Mouse (Mus musculus) mouse embryonic stem cell (cell line): Measurements from ENCODE around the gene Chpt1.
"Not testable (repeated sequence)": the region's sequence is repeated elsewhere in the genome, so short reads cannot be mapped to it uniquely, and the experiment has no call there.

Experiments
- in situ Hi-C, 2 experiments: fragments of 300-500 bp; cut with MboI; formaldehyde crosslinking; loops; 1 replicate in 1 of 2; 3 replicates in 1 of 2; pipeline ENCODE4 v1.14.3; 2019 to 2020; ENCODE audit warnings: low sequenced_read_pairs in 2 of 2, low pct_unique_long_range_greater_than_20kb in 1 of 2, mixed read lengths in 1 of 2; ENCODE audit not compliant: unreplicated experiment in 1 of 2

Chpt1 gene

GRCm38 (mm10) chr10:88501370-88501769 lies 2.5 kb downstream of the Chpt1 start:
- in situ Hi-C loops, result no loop called here

- in situ Hi-C loops, result no loop called here
These were observed 3.9 kb downstream of the Chpt1 start for GRCm38 (mm10) chr10:88499993-88500392.

- in situ Hi-C loops, result no loop called here
These were observed 6.9 kb downstream of the Chpt1 start for GRCm38 (mm10) chr10:88496864-88497564.

GRCm38 (mm10) chr10:88494959-88495587 lies 8.8 kb downstream of the Chpt1 start:
- in situ Hi-C loops, result no loop called here

GRCm38 (mm10) chr10:88492658-88493057 lies 11.2 kb downstream of the Chpt1 start:
- in situ Hi-C loops, result no loop called here

DNA sequence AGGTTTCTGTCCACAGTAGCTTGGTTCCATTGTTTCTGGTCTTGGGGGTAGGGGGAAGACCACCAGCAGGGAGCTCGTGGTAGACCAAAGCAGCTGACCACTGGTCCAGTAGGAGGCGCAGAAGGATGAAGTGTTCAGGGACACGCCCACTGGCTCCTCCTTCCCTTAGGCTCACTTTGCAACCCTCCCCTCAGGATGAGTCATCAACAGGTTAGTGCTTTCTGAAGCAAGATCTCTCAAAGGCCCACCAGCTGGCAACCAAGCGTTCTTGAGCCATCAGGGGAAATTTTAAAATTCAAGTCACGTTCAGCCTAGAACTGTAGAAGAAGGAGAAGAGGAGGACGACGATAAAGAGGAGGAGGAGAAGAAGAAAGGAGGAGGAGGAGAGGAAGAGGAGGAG lies 12.2 kb downstream of the Chpt1 start:
- in situ Hi-C loops, result no loop called here

GRCm38 (mm10) chr10:88488629-88489028 lies 15.2 kb downstream of the Chpt1 start:
- in situ Hi-C loops, result no loop called here

DNA sequence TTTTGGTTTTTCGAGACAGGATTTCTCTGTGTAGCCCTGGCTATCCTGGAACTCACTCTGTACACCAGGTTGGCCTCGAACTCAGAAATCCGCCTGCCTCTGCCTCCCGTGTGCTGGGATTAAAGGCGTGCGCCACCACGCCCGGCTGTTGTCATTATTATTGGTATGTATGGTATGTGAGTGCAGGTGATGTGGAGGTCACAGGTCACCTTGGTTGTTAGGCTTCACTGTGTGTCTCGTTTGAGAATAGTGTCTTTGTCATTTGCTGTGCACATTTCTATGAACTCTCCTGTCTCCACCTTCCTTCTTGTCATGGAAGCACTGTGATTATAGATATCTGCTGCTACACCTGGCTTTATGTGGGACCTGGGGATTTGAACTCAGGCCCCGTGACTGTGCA lies 21.0 kb downstream of the Chpt1 start:
- in situ Hi-C loops, result not testable (repeated sequence)

DNA sequence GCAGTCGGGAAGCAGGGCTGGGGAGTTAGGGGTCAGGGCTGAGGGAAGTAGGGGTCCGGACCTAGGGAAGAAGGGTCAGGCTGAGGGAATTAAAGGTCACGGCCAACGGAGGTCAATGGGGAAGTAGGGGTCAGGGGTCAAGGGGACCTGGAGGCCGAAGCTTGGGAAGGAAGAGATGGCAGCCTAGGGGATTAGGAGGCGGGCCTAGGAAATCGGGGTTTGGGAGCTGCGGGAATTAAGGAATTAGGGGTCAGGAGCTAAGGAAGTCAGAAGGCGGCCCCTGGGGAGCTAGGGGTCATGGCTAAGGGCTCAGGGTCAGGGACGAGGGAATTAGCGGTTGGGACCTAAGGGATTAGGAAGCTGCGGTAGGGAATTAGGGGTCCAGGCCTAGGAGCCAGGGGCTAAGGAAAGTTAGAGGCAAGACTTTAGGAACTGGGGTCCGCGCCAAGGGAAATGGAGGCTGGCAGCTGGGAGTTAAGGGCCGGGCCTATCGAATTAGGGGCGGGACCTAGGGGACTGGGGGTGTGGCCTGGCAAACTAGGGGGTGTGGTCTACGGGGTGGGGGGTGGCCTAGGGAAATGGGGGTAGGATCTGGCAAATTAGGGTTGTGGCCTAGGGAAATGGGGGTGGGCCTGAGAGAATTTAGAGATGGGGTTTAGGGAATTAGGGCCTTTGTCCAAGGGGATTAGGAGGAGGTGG lies 43.6 kb downstream of the Chpt1 start:
- in situ Hi-C loops, result no loop called here

- in situ Hi-C loops, result no loop called here
These were observed 44.3 kb downstream of the Chpt1 start, which contains the start of gene Sycp3 for GRCm38 (mm10) chr10:88459502-88459992. Sycp3 (plus strand) TSS chr10:88459569.

- in situ Hi-C loops, result no loop called here
These were observed 46.1 kb downstream of the Chpt1 start for GRCm38 (mm10) chr10:88457816-88458215.

DNA sequence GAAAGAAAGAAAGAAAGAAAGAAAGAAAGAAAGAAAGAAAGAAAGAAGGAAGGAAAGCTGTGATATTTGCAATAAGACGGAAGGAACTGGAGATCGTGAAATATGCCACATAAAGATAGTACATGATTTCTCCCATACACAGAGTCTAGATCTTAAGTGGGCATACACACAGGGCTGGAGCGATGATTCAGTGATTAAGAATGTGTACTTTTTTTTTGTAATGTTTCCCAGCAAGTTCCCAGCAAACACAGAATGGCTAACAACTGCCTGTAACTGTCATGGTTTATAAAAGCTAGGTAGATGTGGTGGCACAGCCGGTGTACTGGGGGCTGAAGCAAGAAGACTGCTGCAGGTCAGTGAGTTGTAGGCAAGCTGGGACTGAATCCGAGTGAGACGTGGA lies 51.9 kb downstream of the Chpt1 start:
- in situ Hi-C loops, result no loop called here

DNA sequence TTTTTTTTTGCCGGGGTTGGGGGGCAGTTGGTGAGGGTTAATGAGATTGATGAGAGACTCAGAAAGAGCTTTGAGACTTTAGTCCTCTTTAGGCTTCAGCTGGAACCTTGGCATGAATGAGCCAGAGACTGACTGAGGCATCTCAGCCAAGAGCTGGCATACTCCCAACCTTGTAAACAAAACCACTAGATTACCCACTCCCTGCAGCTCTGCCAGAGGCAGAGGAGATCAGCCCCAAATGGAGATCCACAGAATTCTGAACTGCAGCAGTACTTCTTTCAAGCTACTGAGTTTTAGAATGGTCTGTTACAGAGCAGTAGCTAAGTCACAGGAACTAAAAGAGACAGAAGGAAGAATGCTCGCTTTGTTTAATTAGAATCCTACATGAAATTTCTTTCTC lies 52.7 kb downstream of the Chpt1 start:
- in situ Hi-C loops, result no loop called here

- in situ Hi-C loops, result no loop called here
These were observed 62.6 kb downstream of the Chpt1 start for GRCm38 (mm10) chr10:88441224-88441623.

DNA sequence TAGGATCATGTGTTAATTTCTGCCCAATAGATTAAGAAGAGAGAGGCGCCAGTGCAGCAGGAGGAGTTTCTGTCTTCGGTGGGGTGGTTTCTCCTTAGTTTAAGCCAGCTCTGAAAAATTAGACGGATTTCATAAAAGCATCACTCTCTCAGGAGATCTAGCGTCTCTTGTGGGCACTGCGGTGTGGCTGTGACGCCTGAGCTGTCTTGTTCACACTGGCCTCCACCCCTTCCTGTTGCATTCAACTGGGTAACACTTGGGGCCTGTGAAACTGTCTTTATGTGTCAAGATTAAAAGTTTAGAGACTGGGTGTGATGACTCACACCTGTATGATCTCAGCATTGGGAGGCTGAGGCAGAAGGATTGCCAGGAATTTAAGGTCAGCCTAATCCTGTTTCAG lies 75.9 kb downstream of the Chpt1 start:
- in situ Hi-C loops, result loop anchor here in 1 of 2 experiments (5.0 kb wide), 1 partner anchor 46 kb away; no protein-coding TSS in a partner anchor

DNA sequence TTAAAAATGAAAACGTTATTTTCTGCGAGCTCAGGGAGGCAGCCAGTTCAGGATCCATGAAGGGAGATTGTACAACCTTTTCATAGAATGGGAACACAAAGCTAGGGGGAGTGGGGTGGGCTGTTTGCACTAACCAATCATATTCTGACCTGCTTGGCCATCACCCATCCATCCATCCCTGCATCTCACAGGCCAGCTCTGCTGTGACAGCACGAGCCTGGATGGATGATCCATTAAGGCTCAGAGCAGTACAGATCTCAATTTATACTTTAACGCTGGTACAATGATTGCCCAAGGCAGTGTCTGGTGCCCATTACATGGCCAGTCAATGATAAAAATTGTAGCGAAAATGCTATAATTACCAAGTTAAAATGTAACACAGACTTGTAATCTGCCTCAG lies 77.0 kb downstream of the Chpt1 start:
- in situ Hi-C loops, result loop anchor here in 1 of 2 experiments (5.0 kb wide), 1 partner anchor 45 kb away; no protein-coding TSS in a partner anchor

GRCm38 (mm10) chr10:88426158-88426816 lies 77.6 kb downstream of the Chpt1 start:
- in situ Hi-C loops, result loop anchor here in 1 of 2 experiments (5.0 kb wide), 1 partner anchor 44 kb away; no protein-coding TSS in a partner anchor

DNA sequence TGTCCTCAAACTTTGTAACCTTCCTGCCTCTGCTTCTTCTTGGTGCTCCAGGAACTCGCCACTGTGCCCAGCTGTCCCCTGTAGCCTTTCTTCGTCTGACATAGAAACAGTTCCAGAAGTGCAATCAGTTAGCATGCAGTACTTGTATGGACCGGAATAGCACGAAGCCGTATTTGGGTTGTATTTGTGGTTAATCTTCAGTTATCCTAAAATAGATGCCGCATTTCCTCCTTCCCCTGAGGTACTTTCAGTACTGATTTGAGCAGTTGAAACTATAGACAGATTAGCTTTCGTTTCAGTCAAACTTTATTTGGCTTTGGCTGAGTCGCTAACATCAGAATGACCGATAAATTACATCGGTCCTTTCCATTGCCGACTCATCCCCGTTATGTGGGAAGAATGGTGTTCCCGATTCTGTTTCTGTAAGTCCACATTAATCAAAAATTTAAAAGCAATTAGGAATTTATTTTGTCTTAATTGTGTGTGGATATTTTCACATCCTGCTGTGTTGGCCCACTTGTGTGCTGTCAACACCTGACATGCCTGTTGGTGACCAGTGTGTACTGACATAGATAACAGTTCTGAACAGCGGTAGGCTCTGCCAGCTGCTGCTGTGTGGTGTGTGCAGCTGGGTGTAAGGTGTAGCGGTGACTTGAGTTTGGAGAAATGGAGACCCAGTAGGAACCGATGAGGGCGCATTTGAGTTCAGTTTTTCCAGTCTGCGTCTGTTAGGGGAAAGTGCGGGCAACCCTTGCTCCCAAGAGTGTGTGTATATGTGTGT lies 83.0 kb downstream of the Chpt1 start:
- in situ Hi-C loops, result no loop called here
